Mouse (Mus musculus) heart, embryonic 15.5 days (tissue): ENCODE results near the gene Entpd7. TPM values are rescaled to one million over a fixed set of nuclear protein-coding genes. Genes with fewer than 3 reads are reported as not detected.

Source experiments
- ATAC-seq: fragments of 200-750 bp; cut with Nextera tagmentation; replicated peaks from 2 replicates; pipeline ENCODE4 v1.8.0; 2017; ENCODE audit warnings: low read depth, moderate TSS enrichment; ENCODE audit not compliant: insufficient number of reproducible peaks, insufficient read depth, low FRiP score
- H3K27ac ChIP-seq: fragments of 300-500 bp; sonication (generic); 2 replicates; pipeline ENCODE4 v1.5.1; 2015; ENCODE audit warnings: mild to moderate bottlenecking, inconsistent platforms
- H3K27me3 ChIP-seq: fragments of 300-500 bp; sonication (generic); 2 replicates; pipeline ENCODE4 v1.6.1; 2015; ENCODE audit warnings: inconsistent platforms
- H3K36me3 ChIP-seq: fragments of 300-500 bp; sonication (generic); 2 replicates; pipeline ENCODE4 v1.6.1; 2015; ENCODE audit warnings: mild to moderate bottlenecking, inconsistent platforms
- H3K4me1 ChIP-seq: fragments of 300-500 bp; sonication (generic); replicated peaks from 2 replicates; pipeline ENCODE4 v1.6.1; 2015; ENCODE audit warnings: inconsistent platforms
- H3K4me2 ChIP-seq: fragments of 300-500 bp; sonication (generic); 2 replicates; pipeline ENCODE4 v1.6.1; 2015; ENCODE audit warnings: inconsistent platforms, mild to moderate bottlenecking, moderate library complexity
- H3K4me3 ChIP-seq: fragments of 300-500 bp; sonication (generic); 2 replicates; pipeline ENCODE4 v1.5.1; 2015; ENCODE audit warnings: mild to moderate bottlenecking, inconsistent platforms
- H3K9ac ChIP-seq: fragments of 300-500 bp; sonication (generic); 2 replicates; pipeline ENCODE4 v1.6.1; 2015; ENCODE audit warnings: mild to moderate bottlenecking, inconsistent platforms
- H3K9me3 ChIP-seq: fragments of 300-500 bp; sonication (generic); replicated peaks from 2 replicates; pipeline ENCODE4 v1.6.1; 2016; ENCODE audit warnings: inconsistent platforms
- WGBS: fragments of 180-500 bp; shearing (Covaris S2); methylation state at CpG from one replicate; pipeline ENCODE4 v1.1.7; 2015; ENCODE audit warnings: mixed read lengths; 5-methylcytosine and 5-hydroxymethylcytosine counted together
- polyA plus RNA-seq: library from polyadenylated mRNA; unstranded; fragments of >200 nt; fragmentation: Nextera tagmentation; extraction: Ambion mirVana; gene quantifications from 2 replicates; pipeline ENCODE4 v1.2.1, GENCODE M21; 2015

Gene Entpd7
- polyA plus RNA-seq, 1 experiment from 2014 or later, result 4.1 TPM

- Histone ChIP-seq H3K27me3 (no peaks in the 10 kb centered on the region), H3K4me1 (peaks cover 9% of the 10 kb centered on the region), H3K9me3 (no peaks in the 10 kb centered on the region), H3K4me3 (no peak overlapping the region), H3K36me3 (peaks cover 9% of the 10 kb centered on the region; the same call in 1 of the 2 replicates), H3K27ac (no peak overlapping the region), H3K9ac (no peak overlapping the region), H3K4me2 (no peak overlapping the region)
- 49% methylated on average over 2 of the region's 2 CpGs for WGBS
- no peak for ATAC-seq
Observed at GRCm38 (mm10) chr19:43754872-43755271, 65.4 kb downstream of the Entpd7 start.

GRCm38 (mm10) chr19:43760504-43760903 lies 71.0 kb downstream of the Entpd7 start:
- no peaks in the 10 kb centered on the region for H3K9me3 ChIP-seq
- H3K27me3 ChIP-seq, result no peaks in the 10 kb centered on the region
- no peak overlapping the region for H3K4me2 ChIP-seq
- no peak overlapping the region for H3K4me3 ChIP-seq
- ATAC-seq, result no peak
- no peak overlapping the region for H3K9ac ChIP-seq
- H3K27ac ChIP-seq, result no peak overlapping the region
- WGBS, result 18% methylated on average over 6 of the region's 6 CpGs
- H3K36me3 ChIP-seq, result no peaks in the 10 kb centered on the region
- H3K4me1 ChIP-seq, result no peaks in the 10 kb centered on the region

GRCm38 (mm10) chr19:43761543-43762256 lies 72.2 kb downstream of the Entpd7 start:
- H3K4me3 ChIP-seq, result no peak overlapping the region
- H3K4me2 ChIP-seq, result no peak overlapping the region
- H3K4me1 ChIP-seq, result no peaks in the 10 kb centered on the region
- H3K27ac ChIP-seq, result no peak overlapping the region
- H3K27me3 ChIP-seq, result no peaks in the 10 kb centered on the region
- no peak for ATAC-seq
- H3K9ac ChIP-seq, result no peak overlapping the region
- H3K36me3 ChIP-seq, result no peaks in the 10 kb centered on the region
- H3K9me3 ChIP-seq, result no peaks in the 10 kb centered on the region

- 70% methylated on average over 2 of the region's 2 CpGs for WGBS
- no peak overlapping the region for H3K4me3 ChIP-seq
- H3K4me1 ChIP-seq, result no peaks in the 10 kb centered on the region
Observed at GRCm38 (mm10) chr19:43762410-43762809, 72.9 kb downstream of the Entpd7 start.

GRCm38 (mm10) chr19:43766451-43766850 lies 77.0 kb downstream of the Entpd7 start:
- Histone ChIP-seq H3K4me1 (no peaks in the 10 kb centered on the region), H3K4me2 (no peak overlapping the region), H3K9me3 (no peaks in the 10 kb centered on the region), H3K27me3 (no peaks in the 10 kb centered on the region), H3K4me3 (no peak overlapping the region), H3K36me3 (peaks cover 5% of the 10 kb centered on the region; the same call in 1 of the 2 replicates), H3K9ac (no peak overlapping the region), H3K27ac (no peak overlapping the region)
- WGBS, result 80% methylated on average over 5 of the region's 5 CpGs
- no peak for ATAC-seq

More at GRCm38 (mm10) chr19:43762410-43762809, 72.9 kb downstream of the Entpd7 start:
- no peaks in the 10 kb centered on the region for H3K36me3 ChIP-seq
- no peaks in the 10 kb centered on the region for H3K9me3 ChIP-seq
- no peak for ATAC-seq
- H3K4me2 ChIP-seq, result no peak overlapping the region
- no peak overlapping the region for H3K27ac ChIP-seq
- H3K9ac ChIP-seq, result no peak overlapping the region
- no peaks in the 10 kb centered on the region for H3K27me3 ChIP-seq

GRCm38 (mm10) chr19:43767549-43768322 lies 78.3 kb downstream of the Entpd7 start:
- Histone ChIP-seq H3K9me3 (no peaks in the 10 kb centered on the region), H3K4me2 (no peak overlapping the region), H3K36me3 (peaks cover 5% of the 10 kb centered on the region; the same call in 1 of the 2 replicates), H3K4me1 (no peaks in the 10 kb centered on the region), H3K27me3 (no peaks in the 10 kb centered on the region), H3K4me3 (no peak overlapping the region), H3K27ac (no peak overlapping the region), H3K9ac (no peak overlapping the region)
- WGBS, result 74% methylated on average over 9 of the region's 9 CpGs
- ATAC-seq, result no peak

GRCm38 (mm10) chr19:43769366-43769960 lies 80.0 kb downstream of the Entpd7 start:
- Histone ChIP-seq H3K9ac (no peak overlapping the region), H3K4me3 (no peak overlapping the region), H3K4me1 (no peaks in the 10 kb centered on the region), H3K27ac (no peak overlapping the region), H3K4me2 (no peak overlapping the region), H3K36me3 (peaks cover 5% of the 10 kb centered on the region; the same call in 1 of the 2 replicates), H3K9me3 (no peaks in the 10 kb centered on the region), H3K27me3 (no peaks in the 10 kb centered on the region)
- 70% methylated on average over 5 of the region's 5 CpGs for WGBS
- no peak for ATAC-seq

- H3K9me3 ChIP-seq, result no peaks in the 10 kb centered on the region
- H3K27me3 ChIP-seq, result no peaks in the 10 kb centered on the region
- ATAC-seq, result no peak
- H3K4me3 ChIP-seq, result no peak overlapping the region
- WGBS, result 73% methylated on average over 4 of the region's 4 CpGs
- no peak overlapping the region for H3K9ac ChIP-seq
- H3K4me2 ChIP-seq, result no peak overlapping the region
- no peaks in the 10 kb centered on the region for H3K4me1 ChIP-seq
- H3K27ac ChIP-seq, result no peak overlapping the region
- peaks cover 5% of the 10 kb centered on the region; the same call in 1 of the 2 replicates for H3K36me3 ChIP-seq
Observed at GRCm38 (mm10) chr19:43770584-43770983, 81.1 kb downstream of the Entpd7 start.

- Histone ChIP-seq H3K4me3 (no peak overlapping the region), H3K9ac (no peak overlapping the region), H3K4me2 (no peak overlapping the region), H3K4me1 (no peaks in the 10 kb centered on the region), H3K27ac (no peak overlapping the region), H3K27me3 (no peaks in the 10 kb centered on the region), H3K36me3 (peaks cover 5% of the 10 kb centered on the region; the same call in 1 of the 2 replicates), H3K9me3 (no peaks in the 10 kb centered on the region)
- WGBS, result 80% methylated on average over 5 of the region's 5 CpGs
- ATAC-seq, result no peak
Observed at GRCm38 (mm10) chr19:43771499-43771969, 82.1 kb downstream of the Entpd7 start.

GRCm38 (mm10) chr19:43772311-43772710 lies 82.8 kb downstream of the Entpd7 start:
- H3K27me3 ChIP-seq, result no peaks in the 10 kb centered on the region
- H3K4me2 ChIP-seq, result no peak overlapping the region
- H3K27ac ChIP-seq, result no peak overlapping the region
- WGBS, result 71% methylated on average over 6 of the region's 6 CpGs
- H3K9ac ChIP-seq, result no peak overlapping the region
- no peak overlapping the region for H3K4me3 ChIP-seq
- H3K9me3 ChIP-seq, result no peaks in the 10 kb centered on the region
- no peaks in the 10 kb centered on the region for H3K4me1 ChIP-seq
- ATAC-seq, result no peak
- H3K36me3 ChIP-seq, result peaks cover 5% of the 10 kb centered on the region; the same call in 1 of the 2 replicates

GRCm38 (mm10) chr19:43775433-43775832 lies 86.0 kb downstream of the Entpd7 start:
- WGBS, result 27% methylated on average over 10 of the region's 10 CpGs
- no peaks in the 10 kb centered on the region for H3K9me3 ChIP-seq
- H3K9ac ChIP-seq, result no peak overlapping the region
- H3K4me3 ChIP-seq, result no peak overlapping the region
- H3K4me1 ChIP-seq, result no peaks in the 10 kb centered on the region
- no peaks in the 10 kb centered on the region for H3K27me3 ChIP-seq
- no peak for ATAC-seq
- H3K27ac ChIP-seq, result no peak overlapping the region
- H3K4me2 ChIP-seq, result no peak overlapping the region
- H3K36me3 ChIP-seq, result no peaks in the 10 kb centered on the region
